Mouse (Mus musculus) frontal cortex, postnatal 36 days (tissue): Measurements from ENCODE around the gene Pitx3.
"Not testable (repeated sequence)": the region's sequence is repeated elsewhere in the genome, so short reads cannot be mapped to it uniquely, and the experiment has no call there.

Experiments
- DNase-seq, 2 experiments: peaks; one replicate each; pipeline ENCODE4 v3.0.0; 2022; ENCODE audit warnings: low spot score in 2 of 2

The Pitx3 gene

GRCm38 (mm10) chr19:46131694-46132525, 16.2 kb downstream of the Pitx3 start, which contains the start of gene Elovl3:
Gene Elovl3 (plus strand): TSS chr19:46131897.
- no peak for DNase-seq

- DNase-seq: no peak
These were observed 16.8 kb downstream of the Pitx3 start for GRCm38 (mm10) chr19:46131283-46131682.

- DNase-seq: not testable (repeated sequence)
These were observed 18.4 kb downstream of the Pitx3 start for GRCm38 (mm10) chr19:46129737-46130136.

- DNase-seq: no peak
These were observed 21.8 kb downstream of the Pitx3 start for GRCm38 (mm10) chr19:46126301-46126700.

GRCm38 (mm10) chr19:46124651-46125050, 23.5 kb downstream of the Pitx3 start:
- DNase-seq: no peak

GRCm38 (mm10) chr19:46123876-46124275, 24.2 kb downstream of the Pitx3 start:
- no peak for DNase-seq

GRCm38 (mm10) chr19:46120872-46121271, 27.3 kb downstream of the Pitx3 start:
- DNase-seq: no peak

- DNase-seq: no peak
These were observed 28.7 kb downstream of the Pitx3 start for GRCm38 (mm10) chr19:46119458-46119857.

GRCm38 (mm10) chr19:46114617-46115016, 33.5 kb downstream of the Pitx3 start:
- no peak for DNase-seq

- no peak for DNase-seq
These were observed 37.3 kb downstream of the Pitx3 start for GRCm38 (mm10) chr19:46110781-46111180.

- no peak for DNase-seq
These were observed 37.9 kb downstream of the Pitx3 start for GRCm38 (mm10) chr19:46110214-46110613.

GRCm38 (mm10) chr19:46104187-46104557, 44.0 kb downstream of the Pitx3 start:
- DNase-seq: no peak

- DNase-seq: no peak
These were observed 44.5 kb downstream of the Pitx3 start for GRCm38 (mm10) chr19:46103437-46104186.

GRCm38 (mm10) chr19:46099561-46099960, 48.6 kb downstream of the Pitx3 start:
- no peak for DNase-seq

GRCm38 (mm10) chr19:46096396-46096795, 51.7 kb downstream of the Pitx3 start:
- no peak for DNase-seq

- peak; percentile 18 to 51 for DNase-seq
These were observed 52.8 kb downstream of the Pitx3 start for GRCm38 (mm10) chr19:46095291-46095690.

- DNase-seq: no peak
These were observed 54.0 kb downstream of the Pitx3 start for GRCm38 (mm10) chr19:46094144-46094543.

- DNase-seq: no peak
These were observed 56.5 kb downstream of the Pitx3 start for GRCm38 (mm10) chr19:46091641-46092040.

- no peak for DNase-seq
These were observed 60.3 kb downstream of the Pitx3 start for GRCm38 (mm10) chr19:46087871-46088270.

GRCm38 (mm10) chr19:46086337-46086736, 61.8 kb downstream of the Pitx3 start:
- peak; percentile 53 to 71 for DNase-seq
